Mouse (Mus musculus): ENCODE measurements at regions not wholly inside any gene's neighbourhood (a gene's known extent, or its start where the extent isn't known, plus 50 kb on each side); places are given as distances from the start of the nearest gene placed in this dataset.

GRCm38 (mm10) chr11:113084442-113084841 lies 302.4 kb downstream of the Sox9 start:
- WGBS: 82% methylated on average over 6 of the region's 6 CpGs
- TF ChIP-seq CTCF (IDR thresholded peaks at IDR 0.05; ENCODE audit: low read depth, low read length) (no peak), POLR2A (IDR thresholded peaks at IDR 0.05; ENCODE audit: extremely low read depth, insufficient read depth, low read length) (no peak)
- H3K79me2 ChIP-seq (ENCODE audit: control insufficient read depth, insufficient read depth, low read length): no peaks in the 10 kb centered on the region
- no peak overlapping the region for H3K27ac ChIP-seq (replicated peaks; ENCODE audit: insufficient read depth, low read depth, low read length)
- H3K36me3 ChIP-seq (ENCODE audit: control insufficient read depth, insufficient read depth, low read length): no peaks in the 10 kb centered on the region
- no peak overlapping the region for H3K4me3 ChIP-seq (ENCODE audit: insufficient read depth, low read depth, low read length)
- DNase-seq (ENCODE audit: extremely low read depth, low read depth, low spot score): no peak
- H3K4me1 ChIP-seq (ENCODE audit: control insufficient read depth, insufficient read depth, low read length): no peaks in the 10 kb centered on the region
- no peaks in the 10 kb centered on the region for H3K27me3 ChIP-seq (ENCODE audit: control insufficient read depth, insufficient read depth, low read length)
- H3K9ac ChIP-seq (ENCODE audit: low read depth, low read length): no peak overlapping the region

GRCm38 (mm10) chr11:113085556-113085955 lies 303.5 kb downstream of the Sox9 start:
- Histone ChIP-seq H3K4me1 (ENCODE audit: control insufficient read depth, insufficient read depth, low read length) (peaks cover 1% of the 10 kb centered on the region; the same call in 1 of the 2 replicates), H3K9ac (ENCODE audit: low read depth, low read length) (no peak overlapping the region), H3K27me3 (ENCODE audit: control insufficient read depth, insufficient read depth, low read length) (no peaks in the 10 kb centered on the region), H3K36me3 (ENCODE audit: control insufficient read depth, insufficient read depth, low read length) (no peaks in the 10 kb centered on the region), H3K27ac (replicated peaks; ENCODE audit: insufficient read depth, low read depth, low read length) (no peak overlapping the region), H3K4me3 (ENCODE audit: insufficient read depth, low read depth, low read length) (no peak overlapping the region), H3K79me2 (ENCODE audit: control insufficient read depth, insufficient read depth, low read length) (no peaks in the 10 kb centered on the region)
- WGBS: 82% methylated on average over 9 of the region's 9 CpGs
- TF ChIP-seq CTCF (IDR thresholded peaks at IDR 0.05; ENCODE audit: low read depth, low read length): no peak
- DNase-seq (ENCODE audit: extremely low read depth, low read depth, low spot score): no peak

- Histone ChIP-seq H3K4me1 (ENCODE audit: control insufficient read depth, insufficient read depth, low read length) (peaks cover 1% of the 10 kb centered on the region; the same call in 1 of the 2 replicates), H3K27ac (replicated peaks; ENCODE audit: insufficient read depth, low read depth, low read length) (no peak overlapping the region), H3K79me2 (ENCODE audit: control insufficient read depth, insufficient read depth, low read length) (no peaks in the 10 kb centered on the region), H3K36me3 (ENCODE audit: control insufficient read depth, insufficient read depth, low read length) (no peaks in the 10 kb centered on the region), H3K4me3 (ENCODE audit: insufficient read depth, low read depth, low read length) (no peak overlapping the region), H3K9ac (ENCODE audit: low read depth, low read length) (no peak overlapping the region), H3K27me3 (ENCODE audit: control insufficient read depth, insufficient read depth, low read length) (no peaks in the 10 kb centered on the region)
- WGBS: 59% methylated on average over 9 of the region's 9 CpGs
- TF ChIP-seq CTCF (IDR thresholded peaks at IDR 0.05; ENCODE audit: low read depth, low read length): no peak
- DNase-seq (ENCODE audit: extremely low read depth, low read depth, low spot score): no peak
Measured at GRCm38 (mm10) chr11:113087084-113087483, 305.1 kb downstream of the Sox9 start.

- Histone ChIP-seq H3K4me3 (ENCODE audit: insufficient read depth, low read depth, low read length) (no peak overlapping the region), H3K4me1 (ENCODE audit: control insufficient read depth, insufficient read depth, low read length) (peaks cover 1% of the 10 kb centered on the region; the same call in 1 of the 2 replicates), H3K27ac (replicated peaks; ENCODE audit: insufficient read depth, low read depth, low read length) (no peak overlapping the region), H3K36me3 (ENCODE audit: control insufficient read depth, insufficient read depth, low read length) (no peaks in the 10 kb centered on the region), H3K79me2 (ENCODE audit: control insufficient read depth, insufficient read depth, low read length) (no peaks in the 10 kb centered on the region), H3K9ac (ENCODE audit: low read depth, low read length) (no peak overlapping the region), H3K27me3 (ENCODE audit: control insufficient read depth, insufficient read depth, low read length) (no peaks in the 10 kb centered on the region)
- peak; percentile 59 for DNase-seq (ENCODE audit: extremely low read depth, low read depth, low spot score)
- no peak for TF ChIP-seq CTCF (IDR thresholded peaks at IDR 0.05; ENCODE audit: low read depth, low read length)
- no peak for TF ChIP-seq POLR2A (IDR thresholded peaks at IDR 0.05; ENCODE audit: extremely low read depth, insufficient read depth, low read length)
- WGBS: 50% methylated on average over 11 of the region's 11 CpGs
Measured at GRCm38 (mm10) chr11:113089637-113090351, 307.8 kb downstream of the Sox9 start.

GRCm38 (mm10) chr11:113091901-113092568 lies 310.0 kb downstream of the Sox9 start:
- Histone ChIP-seq H3K9ac (ENCODE audit: low read depth, low read length) (no peak overlapping the region), H3K79me2 (ENCODE audit: control insufficient read depth, insufficient read depth, low read length) (no peaks in the 10 kb centered on the region), H3K36me3 (ENCODE audit: control insufficient read depth, insufficient read depth, low read length) (no peaks in the 10 kb centered on the region), H3K4me1 (ENCODE audit: control insufficient read depth, insufficient read depth, low read length) (peaks cover 1% of the 10 kb centered on the region; the same call in 1 of the 2 replicates), H3K27ac (replicated peaks; ENCODE audit: insufficient read depth, low read depth, low read length) (no peak overlapping the region), H3K4me3 (ENCODE audit: insufficient read depth, low read depth, low read length) (no peak overlapping the region), H3K27me3 (ENCODE audit: control insufficient read depth, insufficient read depth, low read length) (no peaks in the 10 kb centered on the region)
- 88% methylated on average over 8 of the region's 8 CpGs for WGBS
- TF ChIP-seq CTCF (IDR thresholded peaks at IDR 0.05; ENCODE audit: low read depth, low read length) (no peak), POLR2A (IDR thresholded peaks at IDR 0.05; ENCODE audit: extremely low read depth, insufficient read depth, low read length) (no peak)
- no peak for DNase-seq (ENCODE audit: extremely low read depth, low read depth, low spot score)

GRCm38 (mm10) chr11:113093895-113094445 lies 311.9 kb downstream of the Sox9 start:
- no peaks in the 10 kb centered on the region for H3K79me2 ChIP-seq (ENCODE audit: control insufficient read depth, insufficient read depth, low read length)
- H3K9ac ChIP-seq (ENCODE audit: low read depth, low read length): no peak overlapping the region
- H3K27ac ChIP-seq (replicated peaks; ENCODE audit: insufficient read depth, low read depth, low read length): no peak overlapping the region
- no peak for DNase-seq (ENCODE audit: extremely low read depth, low read depth, low spot score)
- no peaks in the 10 kb centered on the region for H3K27me3 ChIP-seq (ENCODE audit: control insufficient read depth, insufficient read depth, low read length)
- TF ChIP-seq CTCF (IDR thresholded peaks at IDR 0.05; ENCODE audit: low read depth, low read length) (no peak), POLR2A (IDR thresholded peaks at IDR 0.05; ENCODE audit: extremely low read depth, insufficient read depth, low read length) (no peak)
- H3K4me1 ChIP-seq (ENCODE audit: control insufficient read depth, insufficient read depth, low read length): peaks cover 1% of the 10 kb centered on the region; the same call in 1 of the 2 replicates
- H3K4me3 ChIP-seq (ENCODE audit: insufficient read depth, low read depth, low read length): no peak overlapping the region
- 66% methylated on average over 13 of the region's 13 CpGs for WGBS
- no peaks in the 10 kb centered on the region for H3K36me3 ChIP-seq (ENCODE audit: control insufficient read depth, insufficient read depth, low read length)
